In genomic region chr12:71148801-71149200, GRCm38 (mm10) we compare ENCODE assay signal across 28 mouse cellular contexts. TPM values are rescaled to one million over a fixed set of nuclear protein-coding genes. Genes with fewer than 3 reads are reported as not detected.
"Had no signal": no experiment of that assay in that cellular context is flagged by ENCODE, and none has a peak within 500 bp of the region (broad histone marks: within the 10 kb centered on the region; RNA-seq: fewer than 3 reads in every experiment).

No protein-coding gene starts in this region.

- H3K27me3 ChIP-seq: kidney, embryonic 15.5 days; limb, embryonic 12.5 days; limb, embryonic 15.5 days; midbrain, embryonic 12.5 days; midbrain, embryonic 15.5 days; neural tube, embryonic 12.5 days; neural tube, embryonic 15.5 days had no signal

- DNase-seq: kidney, adult 8-10 months; kidney, postnatal 14 days; kidney, postnatal 4 days; left cerebral cortex, postnatal 4 days; liver, postnatal 0 days; lung, embryonic 14.5 days; retina, postnatal 1 day; right cerebral cortex, postnatal 25 days; spleen, adult 18-20 months; thymus, adult 18-20 months; thymus, postnatal 14 days; thymus, postnatal 4 days had no signal

- H3K4me1 ChIP-seq: kidney, embryonic 15.5 days; limb, embryonic 12.5 days; limb, embryonic 15.5 days; midbrain, embryonic 12.5 days; midbrain, embryonic 15.5 days; neural tube, embryonic 12.5 days; neural tube, embryonic 15.5 days had no signal

- H3K4me3 ChIP-seq: kidney, embryonic 15.5 days; limb, embryonic 12.5 days; limb, embryonic 15.5 days; midbrain, embryonic 12.5 days; midbrain, embryonic 15.5 days; neural tube, embryonic 12.5 days; neural tube, embryonic 15.5 days had no signal

- H3K27ac ChIP-seq: kidney, embryonic 15.5 days; limb, embryonic 12.5 days; limb, embryonic 15.5 days; liver, embryonic 14.5 days; macrophage; midbrain, embryonic 12.5 days; midbrain, embryonic 15.5 days; neural tube, embryonic 12.5 days; neural tube, embryonic 15.5 days had no signal

RNA-seq across cellular contexts. Expression of gene Tomm20l, which starts 37.6 kb away (rescaled TPM):
- total RNA-seq: layer of hippocampus, adult 18-20 months; layer of hippocampus, postnatal 14 days; left cerebral cortex, adult 8-10 months; left cerebral cortex, postnatal 14 days; left cerebral cortex, postnatal 4 days; megakaryocyte, adult 5-6 weeks had no signal
- polyA plus RNA-seq: kidney, embryonic 15.5 days; limb, embryonic 12.5 days; limb, embryonic 15.5 days; liver, embryonic 11.5 days; liver, embryonic 14.5 days; liver, postnatal 0 days; lung, embryonic 14.5 days; macrophage; midbrain, embryonic 12.5 days; midbrain, embryonic 15.5 days; neural tube, embryonic 12.5 days; stomach, embryonic 16.5 days had no signal
